Mouse (Mus musculus): ENCODE data around the gene Ndc1.

Gene Ndc1

DNA sequence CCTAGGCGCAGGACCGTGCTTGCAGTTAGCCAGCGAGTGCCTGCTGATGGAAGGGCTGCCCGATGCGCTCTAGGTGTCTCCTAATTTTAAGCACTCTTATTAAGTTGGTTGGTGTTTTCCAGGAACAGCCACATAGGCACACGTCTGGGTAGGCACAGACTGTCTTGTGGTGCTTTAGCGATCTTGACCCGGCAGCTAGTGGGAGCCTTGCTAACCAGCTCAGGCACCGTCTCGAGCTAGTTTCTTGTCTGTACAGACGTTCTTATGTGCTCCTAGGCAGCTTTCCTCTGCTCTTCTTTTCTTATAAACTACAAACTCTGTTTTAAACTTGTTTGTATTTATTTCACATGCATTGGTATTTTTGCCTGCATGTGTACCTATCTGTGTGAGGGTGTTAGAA lies 76.0 kb downstream of the Ndc1 start:
- DNase-seq = no peak

- no peak for DNase-seq
These were observed 80.9 kb downstream of the Ndc1 start for GRCm38 (mm10) chr4:107448481-107448880.

DNA sequence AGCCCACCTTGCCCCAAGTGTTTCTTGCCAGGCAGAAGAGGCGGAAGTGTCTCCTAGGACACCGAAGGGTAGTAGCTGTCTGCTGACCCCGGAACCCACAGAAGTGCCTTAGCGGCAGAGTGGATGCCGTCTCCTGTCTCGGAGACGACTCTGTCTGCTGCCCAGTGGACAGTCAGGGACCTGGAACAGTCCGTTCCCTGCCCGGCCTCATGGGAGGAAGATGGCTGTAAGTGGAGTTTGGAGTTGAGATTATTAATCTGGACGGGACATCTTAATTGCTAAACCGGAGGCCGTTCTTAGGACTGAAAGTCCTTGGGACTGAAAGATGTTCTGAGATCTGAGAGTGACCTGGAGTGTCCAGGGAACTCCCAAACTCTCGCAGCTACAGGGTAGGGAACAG lies 81.9 kb downstream of the Ndc1 start:
- no peak for DNase-seq

DNA sequence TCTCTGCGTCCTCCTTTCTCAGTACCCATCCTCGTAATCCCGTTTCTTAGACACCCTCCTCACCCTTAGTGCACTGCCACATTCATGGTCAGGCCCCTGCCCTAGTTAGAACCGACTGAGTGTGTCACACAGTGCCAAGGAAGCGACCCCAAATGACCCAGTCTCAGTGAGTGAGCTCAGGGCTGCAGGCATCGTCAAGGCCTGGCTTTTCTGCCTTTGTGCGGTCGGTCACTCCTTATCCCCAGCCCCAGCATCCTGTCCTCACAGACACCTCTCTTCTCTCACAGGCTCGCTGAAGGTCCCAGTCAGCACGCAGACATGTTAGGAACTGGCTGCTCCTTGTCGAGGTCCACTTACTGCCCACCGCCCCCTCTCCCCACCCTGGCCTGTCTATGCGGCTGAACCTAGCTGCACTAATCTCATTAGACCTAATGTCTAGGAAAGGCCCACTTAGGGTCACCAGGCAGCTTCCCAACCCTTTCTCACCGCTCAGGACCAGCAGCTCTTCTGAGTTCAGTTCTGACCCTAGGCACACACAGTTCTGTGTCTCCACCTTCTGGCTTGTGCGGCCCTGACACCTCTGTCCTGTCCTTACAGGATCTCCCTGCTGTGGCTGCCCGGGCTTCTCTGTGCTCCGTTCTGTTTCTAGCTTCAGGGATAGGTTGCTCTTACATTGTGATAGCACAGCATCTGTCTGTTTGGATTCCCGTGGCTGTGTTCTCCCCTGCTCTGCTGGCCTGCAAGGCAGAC lies 84.9 kb downstream of the Ndc1 start:
- DNase-seq = no peak

DNA sequence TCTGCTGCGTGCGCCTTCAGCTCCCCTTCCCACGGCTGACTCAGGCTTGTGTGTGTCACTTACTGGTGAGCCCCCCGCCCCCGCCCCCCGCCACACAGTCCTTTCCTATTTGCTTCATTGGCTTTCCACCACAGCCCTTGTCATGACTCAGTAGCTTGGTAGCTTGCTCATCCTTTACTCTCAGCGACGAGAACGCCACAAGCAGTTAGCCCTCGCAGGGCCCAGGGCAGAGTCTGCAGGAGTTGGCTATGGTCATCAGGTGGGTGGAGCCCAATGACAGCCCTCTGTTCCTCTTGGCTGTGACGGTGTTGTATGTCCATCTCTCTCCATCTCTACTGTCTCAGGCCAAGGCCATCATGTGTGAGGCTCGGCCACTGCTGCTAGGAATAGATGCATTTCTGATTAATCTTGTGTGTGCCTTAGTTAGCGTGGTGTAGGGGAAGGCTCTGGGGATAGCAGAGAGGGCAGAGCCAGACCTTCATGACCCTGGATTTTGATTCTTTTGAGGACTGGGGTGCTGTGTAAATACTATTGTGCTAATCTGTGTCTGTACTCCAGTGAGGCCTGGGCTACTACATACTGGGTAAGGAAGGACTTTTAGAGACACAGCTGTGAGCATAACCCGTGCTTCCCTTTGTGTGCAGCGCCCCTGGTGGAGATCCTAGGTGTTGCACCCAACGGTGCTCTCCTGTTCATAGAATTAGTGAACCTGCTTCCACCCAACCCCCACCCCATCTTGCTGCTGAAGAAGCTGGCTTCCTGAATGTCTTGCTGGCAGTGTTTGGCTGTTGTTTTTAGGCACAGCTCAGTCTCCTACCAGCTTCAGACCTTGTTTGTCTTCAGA lies 85.8 kb downstream of the Ndc1 start:
- DNase-seq = peak; percentile 84 to 86

- no peak for DNase-seq
These were observed 90.0 kb downstream of the Ndc1 start for GRCm38 (mm10) chr4:107457602-107458001.

GRCm38 (mm10) chr4:107458907-107459306 lies 91.3 kb downstream of the Ndc1 start:
- DNase-seq = no peak

DNA sequence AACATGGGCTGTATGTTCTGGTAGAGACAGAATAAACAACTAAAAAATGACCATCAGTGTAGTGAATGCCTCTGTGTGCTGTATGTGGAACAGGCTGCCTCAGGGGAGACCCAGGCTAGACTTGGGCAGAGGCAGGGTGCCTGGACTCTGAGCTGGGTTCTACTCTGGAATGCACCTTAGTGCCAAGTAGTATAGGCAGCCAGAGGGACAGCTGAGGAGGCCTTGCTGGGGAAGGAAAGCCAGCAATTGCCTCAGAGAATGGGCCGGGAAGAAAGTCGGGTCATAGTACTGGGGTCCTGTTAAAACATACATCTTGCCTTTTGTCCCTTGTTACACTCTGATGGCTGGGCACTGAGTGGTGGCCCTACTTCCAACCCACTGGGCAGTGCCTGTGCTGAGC lies 91.9 kb downstream of the Ndc1 start:
- no peak for DNase-seq

- no peak for DNase-seq
These were observed 92.9 kb downstream of the Ndc1 start for GRCm38 (mm10) chr4:107460468-107460867.

Measured in B cell, adult 2 months (primary cell).